Mouse (Mus musculus) spleen, adult 2 months (tissue): ENCODE measurements around the gene Tns3.
A peak's percentile ranks its signal among the peaks of the same experiment; 100 is the strongest.

Source experiments
- CTCF ChIP-seq: fragments of 200-500 bp; IDR thresholded peaks from 2 replicates; pipeline ENCODE4 v1.5.1; 2011; ENCODE audit warnings: mild to moderate bottlenecking, inconsistent platforms; ENCODE audit not compliant: insufficient read depth, insufficient read length, insufficient replicate concordance; ENCODE audit errors: extremely low read depth
- POLR2A ChIP-seq: fragments of 200-500 bp; IDR thresholded peaks from 2 replicates; pipeline ENCODE4 v1.6.1; 2011; ENCODE audit warnings: low read depth, low read length, inconsistent platforms

DNA sequence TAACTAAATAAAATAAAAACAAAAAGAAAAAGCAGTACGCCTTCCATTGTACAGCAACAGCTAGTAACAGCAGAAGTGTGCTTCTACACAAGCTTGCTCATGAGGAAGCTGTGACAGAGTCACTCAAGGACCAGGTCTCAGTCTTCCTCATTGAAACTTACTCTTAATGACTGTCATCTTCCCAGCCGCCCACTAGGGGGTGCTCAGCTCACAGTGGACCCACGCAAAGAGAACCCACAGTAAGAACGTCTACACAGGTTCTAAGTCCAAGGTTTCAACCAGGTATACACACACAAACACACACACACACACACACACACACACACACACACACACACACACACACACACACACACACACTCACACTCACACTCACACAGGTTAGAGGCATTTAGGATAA, 129.4 kb downstream of the Tns3 start:
- TF ChIP-seq CTCF = peak; percentile 79; the same call in 1 of the 2 replicates
- TF ChIP-seq POLR2A = no peak
